Mouse (Mus musculus) left cerebral cortex, postnatal 25 days (tissue): ENCODE measurements around the gene Cxcl17. TPM values are rescaled to one million over a fixed set of nuclear protein-coding genes. Genes with fewer than 3 reads are reported as not detected.
"Not testable (repeated sequence)": the region's sequence is repeated elsewhere in the genome, so short reads cannot be mapped to it uniquely, and the experiment has no call there.

ENCODE experiments used
- DNase-seq, 2 experiments: peaks; one replicate each; pipeline ENCODE4 v3.0.0; 2022; ENCODE audit warnings: low spot score in 2 of 2, mixed read lengths in 1 of 2
- intact Hi-C: fragments of 180-260 bp; cut with DNase I; formaldehyde crosslinking; loops from one replicate; pipeline ENCODE4 v1.15.1; 2025
- total RNA-seq, 2 experiments: library from RNA; stranded (reverse); gene quantifications; 2 replicates each; pipeline ENCODE4 v1.2.3; 2021

Cxcl17 gene
- total RNA-seq, 2 experiments from 2014 or later, result not detected

- DNase-seq, result no peak
- intact Hi-C loops, result no loop called here
These were observed 14.5 kb upstream of the Cxcl17 start for GRCm38 (mm10) chr7:25427144-25427543.

GRCm38 (mm10) chr7:25426380-25426779 is 13.7 kb upstream of the Cxcl17 start:
- DNase-seq, intact Hi-C loops: not testable (repeated sequence)

GRCm38 (mm10) chr7:25424429-25424828 is 11.7 kb upstream of the Cxcl17 start:
- peak; percentile 78 to 88 for DNase-seq
- intact Hi-C loops, result loop anchor here (1.0 kb wide), 2 partner anchors 55 to 175 kb away; no protein-coding TSS in a partner anchor

GRCm38 (mm10) chr7:25422286-25422841 is 9.7 kb upstream of the Cxcl17 start:
- DNase-seq, result peak in 1 of 2 experiments; percentile 6
- intact Hi-C loops, result no loop called here

GRCm38 (mm10) chr7:25419943-25420342 is 7.3 kb upstream of the Cxcl17 start:
- no peak for DNase-seq
- intact Hi-C loops, result no loop called here

- DNase-seq, result no peak
- intact Hi-C loops, result no loop called here
These were observed 6.8 kb upstream of the Cxcl17 start for GRCm38 (mm10) chr7:25419536-25419935.

- intact Hi-C loops, result no loop called here
These were observed 4.9 kb upstream of the Cxcl17 start for GRCm38 (mm10) chr7:25417597-25417996.

GRCm38 (mm10) chr7:25411861-25412260 is 825 bp downstream of the Cxcl17 start:
- intact Hi-C loops, result no loop called here

More at GRCm38 (mm10) chr7:25417597-25417996, 4.9 kb upstream of the Cxcl17 start:
- DNase-seq, result peak in 1 of 2 experiments; percentile 21

GRCm38 (mm10) chr7:25410969-25411615 is 1.6 kb downstream of the Cxcl17 start:
- intact Hi-C loops, result no loop called here
- DNase-seq, result no peak

More at GRCm38 (mm10) chr7:25411861-25412260, 825 bp downstream of the Cxcl17 start:
- no peak for DNase-seq

GRCm38 (mm10) chr7:25409114-25409760 is 3.4 kb downstream of the Cxcl17 start:
- intact Hi-C loops, result no loop called here

GRCm38 (mm10) chr7:25406468-25406867 is 6.2 kb downstream of the Cxcl17 start:
- no peak for DNase-seq
- intact Hi-C loops, result no loop called here

More at GRCm38 (mm10) chr7:25409114-25409760, 3.4 kb downstream of the Cxcl17 start:
- no peak for DNase-seq

- DNase-seq, result no peak
- intact Hi-C loops, result no loop called here
These were observed 10.0 kb downstream of the Cxcl17 start for GRCm38 (mm10) chr7:25402671-25403101.

- DNase-seq, result no peak
- intact Hi-C loops, result no loop called here
These were observed 10.7 kb downstream of the Cxcl17 start for GRCm38 (mm10) chr7:25401986-25402385.

- intact Hi-C loops, result no loop called here
- DNase-seq, result no peak
These were observed 11.1 kb downstream of the Cxcl17 start for GRCm38 (mm10) chr7:25401551-25401950.

- not testable (repeated sequence) for DNase-seq
- intact Hi-C loops, result loop anchor here (5.0 kb wide), 1 partner anchor 162 kb away; the partner anchor contains the start of gene Gsk3a
These were observed 13.7 kb downstream of the Cxcl17 start for GRCm38 (mm10) chr7:25399028-25399427.

GRCm38 (mm10) chr7:25398610-25399009 is 14.1 kb downstream of the Cxcl17 start, which contains the start of gene Lipe:
Lipe (minus strand) TSS chr7:25398710.
- no peak for DNase-seq
- intact Hi-C loops, result loop anchor here (5.0 kb wide), 1 partner anchor 161 kb away; the partner anchor contains the start of gene Gsk3a

- intact Hi-C loops, result loop anchor here (5.0 kb wide), 1 partner anchor 159 kb away; the partner anchor contains the start of gene Gsk3a
- DNase-seq, result no peak
These were observed 16.1 kb downstream of the Cxcl17 start for GRCm38 (mm10) chr7:25396621-25397020.

- peak; percentile 93 to 98 for DNase-seq
- intact Hi-C loops, result loop anchor here (5.0 kb wide), 1 partner anchor 159 kb away; the partner anchor contains the start of gene Gsk3a
These were observed 16.8 kb downstream of the Cxcl17 start for GRCm38 (mm10) chr7:25395558-25396521.

- intact Hi-C loops, result loop anchor here (5.0 kb wide), 1 partner anchor 158 kb away; the partner anchor contains the start of gene Gsk3a
- DNase-seq, result no peak
These were observed 17.5 kb downstream of the Cxcl17 start for GRCm38 (mm10) chr7:25395186-25395557.
